26 mouse cellular contexts compared by ENCODE assay signal in genomic region chr1:100644858-100645257, GRCm38 (mm10).
DNase-seq lines count a peak whose midpoint lies in the region; ATAC-seq and TF ChIP-seq lines count a peak whose summit lies in the region.
"Had no signal": no experiment of that assay in that cellular context is flagged by ENCODE, and none has a peak within 500 bp of the region (broad histone marks: within the 10 kb centered on the region; RNA-seq: fewer than 3 reads in every experiment).

No protein-coding gene starts in this region.

- H3K27me3 ChIP-seq in hindbrain, embryonic 12.5 days = no peaks in the 10 kb centered on the region
- H3K27me3 ChIP-seq in hindbrain, embryonic 10.5 days (ENCODE audit: insufficient read depth, poor library complexity, severe bottlenecking) = no peaks in the 10 kb centered on the region
- H3K27me3 ChIP-seq in lung, embryonic 14.5 days (ENCODE audit: insufficient read depth, low read length) = no peaks in the 10 kb centered on the region
- H3K27me3 ChIP-seq in neural tube, embryonic 14.5 days (ENCODE audit: control insufficient read depth, insufficient read depth, low read length) = no peaks in the 10 kb centered on the region
- H3K27me3 ChIP-seq: heart, embryonic 12.5 days; hindbrain, embryonic 15.5 days; intestine, embryonic 15.5 days; stomach, embryonic 15.5 days had no signal

- H3K27ac ChIP-seq in hindbrain, embryonic 12.5 days = no peak overlapping the region
- no peak overlapping the region for H3K27ac ChIP-seq in hindbrain, embryonic 10.5 days
- no peak overlapping the region for H3K27ac ChIP-seq in lung, embryonic 14.5 days (ENCODE audit: low read depth)
- no peak overlapping the region for H3K27ac ChIP-seq in neural tube, embryonic 14.5 days (ENCODE audit: low read depth, low read length)
- H3K27ac ChIP-seq: embryonic facial prominence, embryonic 10.5 days; hindbrain, embryonic 15.5 days; intestine, embryonic 15.5 days; layer of hippocampus, adult 2 months; limb, embryonic 10.5 days; stomach, embryonic 15.5 days had no signal

- H3K4me2 ChIP-seq in hindbrain, embryonic 12.5 days (replicated peaks) = no peak overlapping the region
- H3K4me2 ChIP-seq in lung, embryonic 14.5 days = no peak overlapping the region
- no peak overlapping the region for H3K4me2 ChIP-seq in neural tube, embryonic 14.5 days (ENCODE audit: low read depth, low read length)
- H3K4me2 ChIP-seq: heart, embryonic 12.5 days; hindbrain, embryonic 15.5 days; intestine, embryonic 15.5 days; midbrain, embryonic 11.5 days; stomach, embryonic 15.5 days had no signal

- H3K4me3 ChIP-seq in hindbrain, embryonic 12.5 days = no peak overlapping the region
- no peak overlapping the region for H3K4me3 ChIP-seq in hindbrain, embryonic 10.5 days
- H3K4me3 ChIP-seq in lung, embryonic 14.5 days (ENCODE audit: low read depth, low read length) = no peak overlapping the region
- no peak overlapping the region for H3K4me3 ChIP-seq in neural tube, embryonic 14.5 days (ENCODE audit: low read depth, low read length)
- H3K4me3 ChIP-seq: embryonic facial prominence, embryonic 10.5 days; heart, embryonic 12.5 days; hindbrain, embryonic 15.5 days; intestine, embryonic 15.5 days; layer of hippocampus, adult 2 months; limb, embryonic 10.5 days; stomach, embryonic 15.5 days had no signal

- H3K4me1 ChIP-seq in hindbrain, embryonic 12.5 days = no peaks in the 10 kb centered on the region
- no peaks in the 10 kb centered on the region for H3K4me1 ChIP-seq in hindbrain, embryonic 10.5 days (replicated peaks)
- H3K4me1 ChIP-seq in lung, embryonic 14.5 days (ENCODE audit: insufficient read depth) = no peaks in the 10 kb centered on the region
- no peaks in the 10 kb centered on the region for H3K4me1 ChIP-seq in neural tube, embryonic 14.5 days (ENCODE audit: control insufficient read depth, insufficient read depth, low read length)
- H3K4me1 ChIP-seq: embryonic facial prominence, embryonic 10.5 days; heart, embryonic 12.5 days; hindbrain, embryonic 15.5 days; intestine, embryonic 15.5 days; limb, embryonic 10.5 days; stomach, embryonic 15.5 days had no signal

- H3K9ac ChIP-seq in hindbrain, embryonic 12.5 days = no peak overlapping the region
- no peak overlapping the region for H3K9ac ChIP-seq in lung, embryonic 14.5 days
- H3K9ac ChIP-seq in neural tube, embryonic 14.5 days (replicated peaks; ENCODE audit: low read depth, low read length) = no peak overlapping the region
- H3K9ac ChIP-seq: heart, embryonic 12.5 days; hindbrain, embryonic 15.5 days; intestine, embryonic 15.5 days; stomach, embryonic 15.5 days had no signal

- no peaks in the 10 kb centered on the region for H3K36me3 ChIP-seq in hindbrain, embryonic 12.5 days
- no peaks in the 10 kb centered on the region for H3K36me3 ChIP-seq in hindbrain, embryonic 10.5 days
- no peaks in the 10 kb centered on the region for H3K36me3 ChIP-seq in lung, embryonic 14.5 days (ENCODE audit: insufficient read depth)
- no peaks in the 10 kb centered on the region for H3K36me3 ChIP-seq in neural tube, embryonic 14.5 days (ENCODE audit: control insufficient read depth, insufficient read depth, low read length)
- H3K36me3 ChIP-seq: embryonic facial prominence, embryonic 10.5 days; heart, embryonic 12.5 days; hindbrain, embryonic 15.5 days; intestine, embryonic 15.5 days; limb, embryonic 10.5 days; stomach, embryonic 15.5 days had no signal

- TF ChIP-seq CTCF in lung, embryonic 14.5 days (IDR thresholded peaks at IDR 0.05; ENCODE audit: low read depth) = no peak

- ATAC-seq in hindbrain, embryonic 12.5 days (ENCODE audit: low FRiP score) = peak; percentile 81
- no peak for ATAC-seq in lung, embryonic 14.5 days (ENCODE audit: insufficient read depth)
- ATAC-seq in neural tube, embryonic 14.5 days (ENCODE audit: low read depth) = peak; percentile 21; the same call in 1 of the 2 replicates
- ATAC-seq: activated CD4-positive, CD25-positive, alpha-beta regulatory T cell, adult 4 months; intestine, embryonic 15.5 days; lung, postnatal 0 days had no signal

- H3K9me3 ChIP-seq in hindbrain, embryonic 12.5 days (replicated peaks) = no peaks in the 10 kb centered on the region
- no peaks in the 10 kb centered on the region for H3K9me3 ChIP-seq in hindbrain, embryonic 10.5 days
- H3K9me3 ChIP-seq in lung, embryonic 14.5 days (ENCODE audit: low read depth, low read length) = no peaks in the 10 kb centered on the region
- no peaks in the 10 kb centered on the region for H3K9me3 ChIP-seq in neural tube, embryonic 14.5 days (ENCODE audit: control insufficient read depth, low read length)
- H3K9me3 ChIP-seq: embryonic facial prominence, embryonic 10.5 days; heart, embryonic 12.5 days; hindbrain, embryonic 15.5 days; intestine, embryonic 15.5 days; limb, embryonic 10.5 days; stomach, embryonic 15.5 days had no signal

- peak; percentile 8 for DNase-seq in embryo, embryonic 10.5 days (ENCODE audit: low spot score)
- no peak for DNase-seq in embryo, embryonic 10 days (ENCODE audit: low spot score)
- DNase-seq in hindbrain, embryonic 10.5 days (ENCODE audit: low spot score) = no peak
- peak; percentile 26 for DNase-seq in lung, embryonic 14.5 days
- DNase-seq in lung, postnatal 25 days (ENCODE audit: low spot score) = no peak
- DNase-seq: adrenal gland, adult 8-10 months; cerebellum, adult 18-20 months; cerebellum, postnatal 14 days; gastrocnemius, postnatal 25 days; heart, adult 18-20 months; heart, postnatal 10 days; kidney, postnatal 14 days; liver; thymus, postnatal 25 days had no signal

Comparison
In these comparisons a context has a peak if more than half of its experiments do, and no peak if none do; other contexts are left out.
1. DNase-seq: peak in embryo, embryonic 10.5 days (single experiment) and lung, embryonic 14.5 days (single experiment); none in embryo, embryonic 10 days (single experiment), hindbrain, embryonic 10.5 days (single experiment) and lung, postnatal 25 days (single experiment).